Comparison of ENCODE assay signal across 8 mouse cellular contexts in the genomic region with DNA sequence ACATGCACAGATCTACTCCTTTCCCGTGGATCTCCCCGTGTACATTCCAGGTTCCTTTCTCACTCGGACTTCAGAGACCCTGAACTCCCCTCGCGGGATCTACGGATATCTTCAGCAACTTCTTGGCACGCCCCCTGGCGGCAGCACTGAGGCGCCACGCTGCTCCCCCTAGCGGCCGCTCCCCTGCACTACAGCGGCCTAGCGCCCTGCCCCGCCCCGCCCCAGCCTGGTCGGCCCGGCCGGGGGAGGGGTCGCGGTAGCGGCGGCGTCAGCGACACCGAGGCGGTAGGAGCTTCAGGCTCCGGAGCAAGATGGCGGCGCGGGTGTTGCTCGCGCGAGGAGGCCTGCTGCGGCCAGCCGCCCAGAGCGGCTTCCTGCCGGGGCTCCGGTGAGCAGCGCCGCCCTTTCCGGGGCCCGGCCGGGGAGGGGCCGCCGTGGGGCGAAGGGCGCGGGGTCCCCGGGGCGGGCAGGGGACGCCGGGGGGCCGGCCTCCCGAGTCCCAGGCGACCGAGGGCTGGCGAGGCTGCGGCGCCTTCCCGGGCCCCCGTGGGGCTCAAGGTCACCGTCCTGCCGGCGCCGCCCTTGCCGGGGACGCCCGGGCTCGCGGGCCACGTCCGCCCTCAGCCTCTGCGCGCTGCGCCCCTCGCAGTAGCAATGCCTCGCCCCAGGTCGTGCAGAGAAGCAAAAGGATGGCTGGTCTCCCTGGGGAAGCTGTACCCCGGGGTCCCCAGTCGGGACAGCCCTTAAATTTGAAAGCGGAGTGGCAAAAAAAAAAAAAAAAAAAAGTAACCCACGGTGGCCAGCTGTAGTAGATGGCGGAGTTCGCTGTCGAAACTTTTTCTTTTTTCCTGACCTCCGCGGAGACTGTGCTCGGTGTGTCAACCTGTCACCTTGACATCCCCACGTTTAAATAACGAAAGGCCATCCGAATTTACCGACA. TPM values are rescaled to one million over a fixed set of nuclear protein-coding genes. Genes with fewer than 3 reads are reported as not detected.
A peak's percentile ranks its signal among the peaks of the same experiment; 100 is the strongest.
DNase-seq lines count a peak whose midpoint lies in the region; ATAC-seq and TF ChIP-seq lines count a peak whose summit lies in the region.

TSS of gene Nipsnap2 (plus strand) at position 230 of the 940 bp plus-strand sequence.

- peak within 1 kb of the TSS; percentile 99 for H3K27ac ChIP-seq in heart, embryonic 12.5 days (ENCODE audit: poor library complexity, severe bottlenecking)
- peak within 1 kb of the TSS; percentile 100 for H3K27ac ChIP-seq in kidney, postnatal 0 days
- peak within 1 kb of the TSS; percentile 99 for H3K27ac ChIP-seq in liver, embryonic 11.5 days (ENCODE audit: low read depth, low read length)
- peak within 1 kb of the TSS; percentile 95 for H3K27ac ChIP-seq in stomach, embryonic 14.5 days (ENCODE audit: low read length)

- H3K4me2 ChIP-seq in heart, embryonic 12.5 days: peak within 1 kb of the TSS; percentile 63
- H3K4me2 ChIP-seq in kidney, postnatal 0 days (ENCODE audit: low read length): peak within 1 kb of the TSS; percentile 56
- peak within 1 kb of the TSS; percentile 64 for H3K4me2 ChIP-seq in liver, embryonic 11.5 days
- H3K4me2 ChIP-seq in stomach, embryonic 14.5 days (replicated peaks; ENCODE audit: low read depth, low read length): peak within 1 kb of the TSS; percentile 40

- TF ChIP-seq CTCF in kidney, postnatal 0 days (IDR thresholded peaks at IDR 0.05; ENCODE audit: low read depth): peak; percentile 100

- H3K4me3 ChIP-seq in erythroblast, embryonic 14.5 days (replicated peaks): peak within 1 kb of the TSS; percentile 89
- H3K4me3 ChIP-seq in heart, embryonic 12.5 days: peak within 1 kb of the TSS; percentile 78
- H3K4me3 ChIP-seq in kidney, postnatal 0 days (replicated peaks; ENCODE audit: low read depth, low read length): peak within 1 kb of the TSS; percentile 79
- peak within 1 kb of the TSS; percentile 85 for H3K4me3 ChIP-seq in liver, embryonic 11.5 days (ENCODE audit: low read depth, low read length)
- H3K4me3 ChIP-seq in stomach, embryonic 14.5 days (ENCODE audit: low read depth, low read length): peak within 1 kb of the TSS; percentile 70

- peak; percentile 92 for ATAC-seq in heart, embryonic 12.5 days (ENCODE audit: insufficient number of reproducible peaks, low FRiP score)
- peak; percentile 93 for ATAC-seq in kidney, postnatal 0 days (replicated peaks; ENCODE audit: low FRiP score, low read depth)
- peak; percentile 84 for ATAC-seq in liver, embryonic 11.5 days (replicated peaks; ENCODE audit: low FRiP score)
- peak; percentile 92 for ATAC-seq in stomach, embryonic 14.5 days (ENCODE audit: insufficient number of reproducible peaks, insufficient read depth, low FRiP score, low read depth)

- H3K9me3 ChIP-seq in erythroblast, embryonic 14.5 days (ENCODE audit: control insufficient read depth, low read length): no peaks in the 10 kb centered on the region
- H3K9me3 ChIP-seq in heart, embryonic 12.5 days (replicated peaks): no peaks in the 10 kb centered on the region
- no peaks in the 10 kb centered on the region for H3K9me3 ChIP-seq in kidney, postnatal 0 days (replicated peaks; ENCODE audit: low read length)
- no peaks in the 10 kb centered on the region for H3K9me3 ChIP-seq in liver, embryonic 11.5 days (ENCODE audit: control insufficient read depth, low read length)
- H3K9me3 ChIP-seq in stomach, embryonic 14.5 days (ENCODE audit: control insufficient read depth, low read depth, low read length): no peaks in the 10 kb centered on the region

- under 1% methylated on average over 86 of the region's 93 CpGs for WGBS in heart, embryonic 12.5 days
- under 1% methylated on average over 73 of the region's 93 CpGs for WGBS in kidney, postnatal 0 days
- WGBS in liver, embryonic 11.5 days: under 1% methylated on average over 88 of the region's 93 CpGs
- WGBS in stomach, embryonic 14.5 days: under 1% methylated on average over 74 of the region's 93 CpGs

- peaks cover 63% of the 10 kb centered on the region for H3K4me1 ChIP-seq in erythroblast, embryonic 14.5 days (ENCODE audit: control insufficient read depth)
- peaks cover 40% of the 10 kb centered on the region for H3K4me1 ChIP-seq in heart, embryonic 12.5 days (replicated peaks)
- H3K4me1 ChIP-seq in kidney, postnatal 0 days (replicated peaks; ENCODE audit: insufficient read depth, low read length): peaks cover 21% of the 10 kb centered on the region
- H3K4me1 ChIP-seq in liver, embryonic 11.5 days (replicated peaks; ENCODE audit: control insufficient read depth, insufficient read depth, low read length): peaks cover 45% of the 10 kb centered on the region
- H3K4me1 ChIP-seq in stomach, embryonic 14.5 days (ENCODE audit: control insufficient read depth, insufficient read depth, low read length): peaks cover 30% of the 10 kb centered on the region

- no peaks in the 10 kb centered on the region for H3K27me3 ChIP-seq in erythroblast, embryonic 14.5 days (ENCODE audit: control insufficient read depth)
- no peaks in the 10 kb centered on the region for H3K27me3 ChIP-seq in heart, embryonic 12.5 days (replicated peaks)
- no peaks in the 10 kb centered on the region for H3K27me3 ChIP-seq in kidney, postnatal 0 days (ENCODE audit: insufficient read depth, low read length)
- H3K27me3 ChIP-seq in liver, embryonic 11.5 days (replicated peaks; ENCODE audit: control insufficient read depth, insufficient read depth, low read length): no peaks in the 10 kb centered on the region
- no peaks in the 10 kb centered on the region for H3K27me3 ChIP-seq in stomach, embryonic 14.5 days (ENCODE audit: control insufficient read depth, insufficient read depth, low read length)

- peak within 1 kb of the TSS; percentile 92 for H3K9ac ChIP-seq in heart, embryonic 12.5 days
- H3K9ac ChIP-seq in kidney, postnatal 0 days (ENCODE audit: low read depth, low read length): peak within 1 kb of the TSS; percentile 97
- peak within 1 kb of the TSS; percentile 96 for H3K9ac ChIP-seq in liver, embryonic 11.5 days (ENCODE audit: low read depth, low read length)
- H3K9ac ChIP-seq in stomach, embryonic 14.5 days (replicated peaks; ENCODE audit: low read depth, low read length): peak within 1 kb of the TSS; percentile 92

- H3K36me3 ChIP-seq in erythroblast, embryonic 14.5 days (ENCODE audit: control insufficient read depth): peaks cover 7% of the 10 kb centered on the region
- peaks cover 1% of the 10 kb centered on the region for H3K36me3 ChIP-seq in heart, embryonic 12.5 days
- no peaks in the 10 kb centered on the region for H3K36me3 ChIP-seq in kidney, postnatal 0 days (ENCODE audit: insufficient read depth, low read length)
- peaks cover 2% of the 10 kb centered on the region; the same call in 1 of the 2 replicates for H3K36me3 ChIP-seq in liver, embryonic 11.5 days (ENCODE audit: control insufficient read depth, insufficient read depth, low read length)
- 0 out of 2 replicates have a peak, but pooled peaks cover under 1% of the 10 kb centered on the region for H3K36me3 ChIP-seq in stomach, embryonic 14.5 days (ENCODE audit: control insufficient read depth, insufficient read depth, low read length)

- peak; percentile 95 to 96 for DNase-seq in B cell, adult 2 months
- DNase-seq in brain, adult 2 months (ENCODE audit: low read depth, low spot score): peak; percentile 92
- DNase-seq in kidney, postnatal 0 days (ENCODE audit: low spot score): peak; percentile 91
- peak; percentile 96 for DNase-seq in liver, embryonic 11.5 days (ENCODE audit: low spot score)
- DNase-seq in naive thymus-derived CD4-positive, alpha-beta T cell, adult 2 months (ENCODE audit: low read depth): peak; percentile 96

RNA-seq across cellular contexts. Expression of gene Nipsnap2, which starts in this region (rescaled TPM):
- polyA plus RNA-seq in erythroblast, embryonic 14.5 days (2012): 1.9 and 2.4 TPM in 2 replicates
- polyA plus RNA-seq in heart, embryonic 12.5 days (2016; fragmentation: Nextera tagmentation; extraction: Ambion mirVana): 264 and 276 TPM in 2 replicates
- polyA plus RNA-seq in kidney, postnatal 0 days (2015; fragmentation: Nextera tagmentation; extraction: Ambion mirVana): 225 and 228 TPM in 2 replicates
- polyA plus RNA-seq in liver, embryonic 11.5 days (2014; fragmentation: Nextera tagmentation; extraction: Ambion mirVana): 58.7 and 58.9 TPM in 2 replicates
- polyA plus RNA-seq in stomach, embryonic 14.5 days (2014; fragmentation: Nextera tagmentation; extraction: Ambion mirVana): 98.4 and 103 TPM in 2 replicates

Comparison
In these comparisons a context has a peak if more than half of its experiments do, and no peak if none do; other contexts are left out.
1. Peak in every context shown above with its lines: DNase-seq, ATAC-seq, H3K4me3 ChIP-seq and H3K27ac ChIP-seq.
2. RNA of gene Nipsnap2 (polyA plus RNA-seq): 264 to 276 TPM in heart, embryonic 12.5 days, 225 to 228 TPM in kidney, postnatal 0 days, 98.4 to 103 TPM in stomach, embryonic 14.5 days and 58.7 to 58.9 TPM in liver, embryonic 11.5 days; 1.9 to 2.4 TPM in erythroblast, embryonic 14.5 days; every median in the first group is over 10 times any median in the second.